21 mouse cellular contexts compared by ENCODE assay signal in genomic region chr8:53562441-53563040, GRCm38 (mm10). TPM values are rescaled to one million over a fixed set of nuclear protein-coding genes. Genes with fewer than 3 reads are reported as not detected.
DNase-seq lines count a peak whose midpoint lies in the region; ATAC-seq and TF ChIP-seq lines count a peak whose summit lies in the region.
"Had no signal": no experiment of that assay in that cellular context is flagged by ENCODE, and none has a peak within 500 bp of the region (broad histone marks: within the 10 kb centered on the region; RNA-seq: fewer than 3 reads in every experiment).

No protein-coding gene starts in this region.

- H3K9ac ChIP-seq in midbrain, embryonic 13.5 days (replicated peaks), result no peak overlapping the region
- H3K9ac ChIP-seq in midbrain, embryonic 16.5 days (ENCODE audit: low read depth, low read length), result no peak overlapping the region
- H3K9ac ChIP-seq: forebrain, embryonic 13.5 days; hindbrain, embryonic 12.5 days; hindbrain, embryonic 15.5 days had no signal

- no peak for TF ChIP-seq POLR2A in brain, embryonic 14.5 days (IDR thresholded peaks at IDR 0.05; ENCODE audit: borderline replicate concordance, extremely low read depth, insufficient read depth, insufficient read length, poor library complexity, severe bottlenecking)

- 0 out of 2 replicates have a peak, but pooled peaks cover 8% of the 10 kb centered on the region for H3K4me1 ChIP-seq in midbrain, embryonic 13.5 days (replicated peaks)
- no peaks in the 10 kb centered on the region; the same call in 1 of the 2 replicates for H3K4me1 ChIP-seq in midbrain, embryonic 16.5 days (ENCODE audit: control insufficient read depth, insufficient read depth, low read length)
- H3K4me1 ChIP-seq: forebrain, embryonic 10.5 days; forebrain, embryonic 13.5 days; hindbrain, embryonic 12.5 days; hindbrain, embryonic 15.5 days had no signal

- no peak overlapping the region for H3K4me3 ChIP-seq in midbrain, embryonic 13.5 days (replicated peaks)
- no peak overlapping the region for H3K4me3 ChIP-seq in midbrain, embryonic 16.5 days (ENCODE audit: low read depth, low read length)
- H3K4me3 ChIP-seq: forebrain, embryonic 10.5 days; forebrain, embryonic 13.5 days; gastrocnemius, adult 2 months; hindbrain, embryonic 12.5 days; hindbrain, embryonic 15.5 days had no signal

- H3K9me3 ChIP-seq in midbrain, embryonic 13.5 days, result no peaks in the 10 kb centered on the region
- H3K9me3 ChIP-seq in midbrain, embryonic 16.5 days (replicated peaks; ENCODE audit: control insufficient read depth, low read length, poor library complexity, severe bottlenecking), result no peaks in the 10 kb centered on the region
- H3K9me3 ChIP-seq: forebrain, embryonic 10.5 days; forebrain, embryonic 13.5 days; hindbrain, embryonic 12.5 days; hindbrain, embryonic 15.5 days had no signal

- no peaks in the 10 kb centered on the region for H3K36me3 ChIP-seq in midbrain, embryonic 13.5 days
- H3K36me3 ChIP-seq in midbrain, embryonic 16.5 days (ENCODE audit: control insufficient read depth, insufficient read depth, low read length), result no peaks in the 10 kb centered on the region
- H3K36me3 ChIP-seq: forebrain, embryonic 10.5 days; hindbrain, embryonic 12.5 days; hindbrain, embryonic 15.5 days had no signal

- H3K27ac ChIP-seq in midbrain, embryonic 13.5 days, result no peak overlapping the region
- no peak overlapping the region for H3K27ac ChIP-seq in midbrain, embryonic 16.5 days (ENCODE audit: low read length)
- H3K27ac ChIP-seq: forebrain, embryonic 10.5 days; forebrain, embryonic 13.5 days; gastrocnemius, adult 2 months; hindbrain, embryonic 12.5 days; hindbrain, embryonic 15.5 days had no signal

- 41% methylated on average over 10 of the region's 10 CpGs for whole genome bisulfite sequencing in midbrain, embryonic 13.5 days
- WGBS in midbrain, embryonic 16.5 days, result 34% methylated on average over 10 of the region's 10 CpGs

- DNase-seq in brain, embryonic 14.5 days (ENCODE audit: low read depth), result peak; percentile 72
- no peak for DNase-seq in frontal cortex, postnatal 25 days (ENCODE audit: low spot score in 2 of 2)
- no peak for DNase-seq in adrenal gland, postnatal 14 days
- no peak for DNase-seq in kidney, adult 11 months
- DNase-seq: adrenal gland, adult 2 months; adrenal gland, postnatal 25 days; cerebellum, adult 18-20 months; cerebellum, adult 9-10 months; cerebellum, postnatal 14 days; gastrocnemius, adult 2 months; gastrocnemius, postnatal 14 days; heart, adult 11 months had no signal

- peak; percentile 86 for ATAC-seq in midbrain, embryonic 13.5 days
- ATAC-seq in midbrain, embryonic 16.5 days, result peak; percentile 62; the same call in 1 of the 2 replicates
- ATAC-seq: CD4-positive, CD25-positive, alpha-beta regulatory T cell, adult 4 months; forebrain, embryonic 13.5 days; forebrain, embryonic 16.5 days had no signal

- no peak for TF ChIP-seq CTCF in brain, embryonic 14.5 days (IDR thresholded peaks at IDR 0.05; ENCODE audit: borderline replicate concordance, extremely low read depth, insufficient read depth, insufficient read length)

- no peaks in the 10 kb centered on the region for H3K27me3 ChIP-seq in midbrain, embryonic 13.5 days
- H3K27me3 ChIP-seq in midbrain, embryonic 16.5 days (ENCODE audit: control insufficient read depth, insufficient read depth, low read depth, low read length), result no peaks in the 10 kb centered on the region
- H3K27me3 ChIP-seq: forebrain, embryonic 13.5 days; hindbrain, embryonic 12.5 days; hindbrain, embryonic 15.5 days had no signal

- H3K4me2 ChIP-seq in midbrain, embryonic 13.5 days (replicated peaks), result no peak overlapping the region
- no peak overlapping the region; the same call in 1 of the 2 replicates for H3K4me2 ChIP-seq in midbrain, embryonic 16.5 days (ENCODE audit: low read length)
- H3K4me2 ChIP-seq: forebrain, embryonic 13.5 days; heart, embryonic 11.5 days; hindbrain, embryonic 12.5 days; hindbrain, embryonic 15.5 days had no signal

RNA-seq across cellular contexts. Expression of gene Aga, which starts 51.0 kb away (rescaled TPM):
- 2.3 and 5.8 TPM in 2 replicates for polyA plus RNA-seq in brain, embryonic 14.5 days (2012; rRNA removed)
- 14.8 and 15.0 TPM in 2 replicates for polyA plus RNA-seq in midbrain, embryonic 13.5 days (2015; fragmentation: Nextera tagmentation; extraction: Ambion mirVana)
- 13.3 and 15.3 TPM in 2 replicates for polyA plus RNA-seq in midbrain, embryonic 16.5 days (2015; fragmentation: Nextera tagmentation; extraction: Ambion mirVana)
- total RNA-seq in adrenal gland, postnatal 14 days (2021), result 30.8 and 32.4 TPM in 2 replicates
